Mouse (Mus musculus) B cell, adult 62 days (primary cell): ENCODE data around the gene Myh2. TPM values are rescaled to one million over a fixed set of nuclear protein-coding genes. Genes with fewer than 3 reads are reported as not detected.

ENCODE experiments used
- total RNA-seq: library from RNA; stranded (reverse); gene quantifications from 4 replicates; pipeline ENCODE4 v1.2.4, GENCODE M21; 2023

Gene Myh2
- total RNA-seq = not detected in 4 replicates

DNA sequence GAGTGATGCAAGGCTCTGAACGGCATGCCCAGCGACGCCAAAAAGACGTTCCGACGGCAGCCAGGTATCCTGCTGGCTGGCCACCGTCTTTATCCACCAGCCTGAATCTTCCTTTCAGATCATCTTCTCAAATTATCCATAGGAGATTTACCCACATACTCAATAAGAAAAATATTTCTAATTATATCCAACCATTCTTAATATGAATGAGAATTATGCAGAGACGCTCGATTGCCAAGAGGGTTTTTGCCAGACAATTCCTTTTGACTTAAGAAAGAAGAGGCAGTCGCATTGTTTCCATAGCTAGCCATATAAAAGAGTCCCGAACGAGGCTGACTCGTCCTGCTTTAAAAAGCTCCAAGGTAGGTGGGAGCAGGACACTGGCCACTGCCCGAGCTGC, at the start of gene Myh2:
Gene Myh2 (plus strand): TSS at position 301 of the 400 bp plus-strand sequence.

GRCm38 (mm10) chr11:67199752-67200151, 28.9 kb downstream of the Myh2 start, which contains the start of gene Myh1:
Myh1 (plus strand) TSS chr11:67200052.

GRCm38 (mm10) chr11:67237481-67238079, 66.8 kb downstream of the Myh2 start, which contains the start of gene Myh4:
Myh4 (plus strand) TSS chr11:67238029.

Other genes with a start within 250 kb of the Myh2 start
- not detected in 4 replicates for gene Tmem238l, start 214.4 kb upstream of the Myh2 start, total RNA-seq
- 0.60 to 1.5 TPM in 2 of 4 replicates, not detected in the others for gene Tmem220, start 145.9 kb upstream of the Myh2 start, total RNA-seq
- gene Adprm, start 118.4 kb upstream of the Myh2 start, total RNA-seq = 28.5 to 34.6 TPM (median 31.3 TPM) in 4 replicates
- 9.5 to 12.5 TPM (median 10.8 TPM) in 4 replicates for gene Sco1, start 118.4 kb upstream of the Myh2 start, total RNA-seq
- gene Myh3, start 92.7 kb upstream of the Myh2 start, total RNA-seq = 0.12 to 0.13 TPM in 2 of 4 replicates, not detected in the others
- gene Myh1, start 29.0 kb downstream of the Myh2 start, total RNA-seq = not detected in 4 replicates
- not detected in 4 replicates for gene Myh4, start 67.0 kb downstream of the Myh2 start, total RNA-seq
- not detected in 4 replicates for gene Myh8, start 106.1 kb downstream of the Myh2 start, total RNA-seq
- not detected in 4 replicates for gene Myh13, start 150.6 kb downstream of the Myh2 start, total RNA-seq